Mouse (Mus musculus): ENCODE measurements around the gene Cbx4. TPM values are rescaled to one million over a fixed set of nuclear protein-coding genes. Genes with fewer than 3 reads are reported as not detected.
A peak's percentile ranks its signal among the peaks of the same experiment; 100 is the strongest.

Gene Cbx4
- polyA plus RNA-seq, 1 experiment: 49.2 TPM

DNA sequence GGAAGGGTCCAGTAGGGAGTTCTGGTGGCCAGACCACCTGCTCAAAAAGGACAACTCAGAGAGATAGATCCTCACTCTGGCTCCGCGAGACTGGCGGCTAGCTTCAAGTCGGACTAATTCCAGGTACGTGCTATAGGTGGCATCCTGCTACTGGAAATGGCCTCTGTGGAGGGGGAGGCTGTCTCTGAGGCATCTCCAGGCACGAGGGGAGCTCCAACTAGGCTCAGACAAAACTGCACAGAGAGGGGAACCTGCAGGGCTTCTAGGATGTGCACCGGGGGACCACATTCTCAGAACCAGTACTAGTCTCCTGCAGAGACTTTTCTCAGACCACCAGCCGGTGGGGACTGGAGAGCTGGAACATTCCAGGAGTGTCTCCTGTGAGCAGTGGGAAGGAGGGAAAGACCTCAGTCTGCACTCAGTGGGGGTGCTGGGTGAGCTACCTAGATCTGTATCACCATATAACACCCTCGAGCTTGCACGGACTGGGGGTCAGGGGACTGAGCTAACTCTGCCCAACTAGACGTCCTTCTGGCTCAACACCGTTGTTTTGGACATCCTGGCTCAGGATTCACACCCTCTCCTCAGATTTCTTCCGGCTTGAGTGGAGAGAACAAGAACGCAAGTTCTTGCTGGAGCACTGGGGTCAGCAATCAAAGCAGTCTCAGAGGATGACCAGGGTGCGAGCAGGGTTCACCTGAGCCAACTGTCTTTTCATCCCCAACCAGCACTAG is 33.9 kb downstream of the Cbx4 start:
- TF ChIP-seq FLI1 (IDR thresholded peaks at IDR 0.05; ENCODE audit: low read length): no peak
- TF ChIP-seq GATA1 (IDR thresholded peaks at IDR 0.05; ENCODE audit: borderline replicate concordance, low read length): no peak
- Histone ChIP-seq H3K4me3 (replicated peaks) (no peak overlapping the region), H3K27me3 (replicated peaks) (peaks cover 99% of the 10 kb centered on the region), H3K4me1 (peaks cover 81% of the 10 kb centered on the region), H3K9me3 (peaks cover 7% of the 10 kb centered on the region), H3K36me3 (replicated peaks; ENCODE audit: low read length) (no peaks in the 10 kb centered on the region)

DNA sequence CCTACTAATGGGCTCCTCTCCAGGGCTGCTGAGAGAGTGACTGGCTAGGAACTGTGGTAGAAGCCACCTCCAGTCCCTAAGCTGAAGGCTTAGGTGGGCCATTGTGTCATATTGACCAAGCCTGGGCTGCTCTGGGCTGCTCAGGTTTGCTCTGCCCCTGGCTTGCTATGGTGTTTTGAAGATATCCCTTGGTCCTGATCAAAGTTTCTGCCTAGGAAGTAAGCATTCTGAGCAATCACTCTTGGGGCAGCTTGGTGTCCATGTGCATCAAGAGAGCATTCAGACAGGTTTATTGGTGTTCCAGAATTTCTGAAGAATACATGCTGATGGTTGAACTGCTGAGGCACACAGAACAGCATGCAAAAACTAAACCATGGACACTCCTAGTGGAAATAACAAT is 34.6 kb downstream of the Cbx4 start:
- Histone ChIP-seq H3K27me3 (replicated peaks) (peaks cover 99% of the 10 kb centered on the region), H3K4me1 (peaks cover 81% of the 10 kb centered on the region)
- TF ChIP-seq GATA1 (IDR thresholded peaks at IDR 0.05; ENCODE audit: borderline replicate concordance, low read length) (no peak), FLI1 (IDR thresholded peaks at IDR 0.05; ENCODE audit: low read length) (no peak)

DNA sequence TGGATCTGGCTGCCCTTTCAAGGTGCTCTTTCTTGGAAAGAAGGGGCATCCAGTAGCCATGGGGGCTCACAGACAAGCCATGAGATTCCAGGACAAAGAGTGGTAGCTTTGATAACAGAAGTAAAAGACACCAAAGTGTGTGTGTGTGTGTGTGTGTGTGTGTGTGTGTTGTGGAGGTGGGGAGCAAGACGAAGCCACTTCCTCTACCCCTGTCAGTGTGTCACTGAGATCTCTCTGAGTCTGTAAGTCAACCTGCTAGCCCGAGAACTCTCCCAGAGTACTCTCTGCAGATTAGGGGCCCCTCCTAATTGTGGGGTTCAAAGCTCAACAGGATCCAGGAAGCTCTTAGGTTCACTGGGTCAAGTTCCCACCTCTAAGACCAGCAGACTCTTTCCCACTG is 35.7 kb downstream of the Cbx4 start:
- Histone ChIP-seq H3K4me1 (peaks cover 73% of the 10 kb centered on the region), H3K9me3 (peaks cover 10% of the 10 kb centered on the region), H3K36me3 (replicated peaks; ENCODE audit: low read length) (no peaks in the 10 kb centered on the region), H3K27me3 (replicated peaks) (peaks cover 100% of the 10 kb centered on the region), H3K4me3 (replicated peaks) (no peak overlapping the region)
- TF ChIP-seq FLI1 (IDR thresholded peaks at IDR 0.05; ENCODE audit: low read length): no peak
- no peak for TF ChIP-seq GATA1 (IDR thresholded peaks at IDR 0.05; ENCODE audit: borderline replicate concordance, low read length)

More for the DNA sequence above, 34.6 kb downstream of the Cbx4 start:
- Histone ChIP-seq H3K4me3 (replicated peaks) (no peak overlapping the region), H3K36me3 (replicated peaks; ENCODE audit: low read length) (no peaks in the 10 kb centered on the region), H3K9me3 (peaks cover 9% of the 10 kb centered on the region)

DNA sequence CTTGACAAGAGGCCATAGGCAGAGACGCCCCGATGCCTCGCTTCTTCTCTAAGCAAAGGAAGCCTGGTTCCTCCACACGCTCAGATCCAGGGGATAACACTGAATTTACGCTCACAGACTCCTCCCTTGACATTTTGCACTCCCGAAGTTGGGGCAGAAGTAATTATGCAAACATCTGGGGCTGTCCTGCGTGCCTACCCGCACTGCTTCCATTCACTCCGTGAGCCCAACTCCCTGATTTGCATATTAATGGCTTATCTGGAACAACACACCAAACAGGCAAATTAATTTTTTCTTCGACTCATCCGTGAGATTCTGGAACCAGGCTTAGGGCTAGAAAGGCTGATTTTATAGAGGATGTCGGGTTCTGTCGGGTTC is 37.9 kb downstream of the Cbx4 start:
- H3K4me3 ChIP-seq (replicated peaks): peak overlapping the region; percentile 5

DNA sequence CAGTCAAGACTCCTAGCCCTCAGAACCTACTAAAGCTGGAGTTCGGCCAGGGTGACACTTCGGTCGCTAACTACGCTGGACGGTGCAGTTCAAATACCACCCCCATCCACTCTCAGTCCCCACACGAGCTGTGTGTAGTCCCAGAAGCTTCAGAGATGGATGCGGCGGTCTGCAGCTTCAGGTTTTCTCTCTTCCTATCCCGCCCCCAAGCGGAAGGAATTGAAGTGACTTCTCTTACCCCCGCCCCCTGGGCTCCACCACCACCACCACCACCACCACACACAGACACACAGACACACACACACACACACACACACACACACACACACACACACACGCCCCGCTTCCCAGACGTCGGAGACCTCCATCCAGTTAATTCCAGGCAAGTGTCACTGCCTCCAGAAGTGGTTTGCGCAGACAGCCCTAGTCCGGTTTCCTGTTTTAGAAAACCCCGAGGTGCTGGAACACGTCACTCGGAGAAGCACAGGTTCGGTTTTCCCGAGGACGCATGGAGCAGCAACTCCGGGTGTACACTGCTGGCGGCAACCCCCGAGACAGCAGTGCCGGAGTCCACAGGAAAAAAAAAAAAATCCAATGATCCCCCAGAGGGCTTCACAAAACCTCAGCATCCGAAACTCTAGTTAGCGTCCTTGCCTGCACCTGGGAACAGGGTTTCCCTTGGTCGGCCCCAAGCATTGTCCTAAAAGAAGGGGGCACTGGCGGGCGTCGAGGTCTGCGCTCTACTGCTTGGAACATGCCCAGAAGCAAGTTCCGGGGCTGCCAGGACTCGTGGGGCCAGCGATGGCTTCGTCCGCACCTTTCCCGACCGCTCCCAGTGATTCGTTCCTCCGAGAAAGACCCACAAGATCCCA is 38.5 kb downstream of the Cbx4 start:
- no peak for TF ChIP-seq GATA1 (IDR thresholded peaks at IDR 0.05; ENCODE audit: borderline replicate concordance, low read length)
- TF ChIP-seq FLI1 (IDR thresholded peaks at IDR 0.05; ENCODE audit: low read length): no peak
- H3K27me3 ChIP-seq (replicated peaks): peaks cover 100% of the 10 kb centered on the region
- H3K4me1 ChIP-seq: peaks cover 72% of the 10 kb centered on the region
- no peaks in the 10 kb centered on the region for H3K36me3 ChIP-seq (replicated peaks; ENCODE audit: low read length)
- H3K4me3 ChIP-seq (replicated peaks): peak overlapping the region; percentile 24
- H3K9me3 ChIP-seq: 0 out of 2 replicates have a peak, but pooled peaks cover 3% of the 10 kb centered on the region

More for the DNA sequence above, 37.9 kb downstream of the Cbx4 start:
- Histone ChIP-seq H3K27me3 (replicated peaks) (peaks cover 100% of the 10 kb centered on the region), H3K9me3 (0 out of 2 replicates have a peak, but pooled peaks cover 3% of the 10 kb centered on the region), H3K36me3 (replicated peaks; ENCODE audit: low read length) (no peaks in the 10 kb centered on the region), H3K4me1 (peaks cover 72% of the 10 kb centered on the region)
- TF ChIP-seq FLI1 (IDR thresholded peaks at IDR 0.05; ENCODE audit: low read length) (no peak), GATA1 (IDR thresholded peaks at IDR 0.05; ENCODE audit: borderline replicate concordance, low read length) (no peak)

DNA sequence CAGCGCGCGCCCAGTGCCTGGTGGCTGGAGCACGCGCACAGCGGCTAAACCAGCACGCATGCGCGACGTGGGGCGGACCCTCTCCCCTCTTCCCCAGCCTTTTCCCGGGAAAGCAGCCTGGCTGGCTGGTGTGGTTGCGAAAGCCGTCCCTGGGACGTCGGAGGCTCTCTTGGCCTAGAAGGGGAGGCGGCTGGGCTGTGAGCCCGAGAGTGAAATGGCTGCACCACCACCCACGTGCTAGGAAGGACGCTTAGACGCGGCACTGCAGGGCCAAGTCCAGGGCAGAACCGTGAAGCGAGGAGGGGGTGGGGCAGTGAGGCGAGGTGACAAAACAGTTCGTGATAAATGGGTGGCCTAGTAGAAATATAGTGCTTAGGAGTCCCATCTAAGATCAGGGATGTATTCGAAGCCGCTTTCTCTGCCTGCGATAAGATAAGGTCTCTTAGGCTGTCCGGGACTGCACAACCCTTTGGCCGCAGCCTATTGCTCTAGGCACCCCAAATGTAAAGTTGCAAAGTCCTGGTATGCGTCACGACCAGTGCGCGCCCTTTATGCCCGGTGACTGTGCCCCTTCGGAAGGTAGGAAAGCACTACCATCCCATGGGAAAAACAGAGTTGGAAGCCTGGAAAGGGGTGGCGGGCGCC is 39.3 kb downstream of the Cbx4 start:
- peak overlapping the region; percentile 82 for H3K4me3 ChIP-seq (replicated peaks)
- peaks cover 100% of the 10 kb centered on the region for H3K27me3 ChIP-seq (replicated peaks)
- no peak for TF ChIP-seq FLI1 (IDR thresholded peaks at IDR 0.05; ENCODE audit: low read length)
- no peak for TF ChIP-seq GATA1 (IDR thresholded peaks at IDR 0.05; ENCODE audit: borderline replicate concordance, low read length)
- H3K9me3 ChIP-seq: 0 out of 2 replicates have a peak, but pooled peaks cover 3% of the 10 kb centered on the region
- no peaks in the 10 kb centered on the region for H3K36me3 ChIP-seq (replicated peaks; ENCODE audit: low read length)
- peaks cover 73% of the 10 kb centered on the region for H3K4me1 ChIP-seq

DNA sequence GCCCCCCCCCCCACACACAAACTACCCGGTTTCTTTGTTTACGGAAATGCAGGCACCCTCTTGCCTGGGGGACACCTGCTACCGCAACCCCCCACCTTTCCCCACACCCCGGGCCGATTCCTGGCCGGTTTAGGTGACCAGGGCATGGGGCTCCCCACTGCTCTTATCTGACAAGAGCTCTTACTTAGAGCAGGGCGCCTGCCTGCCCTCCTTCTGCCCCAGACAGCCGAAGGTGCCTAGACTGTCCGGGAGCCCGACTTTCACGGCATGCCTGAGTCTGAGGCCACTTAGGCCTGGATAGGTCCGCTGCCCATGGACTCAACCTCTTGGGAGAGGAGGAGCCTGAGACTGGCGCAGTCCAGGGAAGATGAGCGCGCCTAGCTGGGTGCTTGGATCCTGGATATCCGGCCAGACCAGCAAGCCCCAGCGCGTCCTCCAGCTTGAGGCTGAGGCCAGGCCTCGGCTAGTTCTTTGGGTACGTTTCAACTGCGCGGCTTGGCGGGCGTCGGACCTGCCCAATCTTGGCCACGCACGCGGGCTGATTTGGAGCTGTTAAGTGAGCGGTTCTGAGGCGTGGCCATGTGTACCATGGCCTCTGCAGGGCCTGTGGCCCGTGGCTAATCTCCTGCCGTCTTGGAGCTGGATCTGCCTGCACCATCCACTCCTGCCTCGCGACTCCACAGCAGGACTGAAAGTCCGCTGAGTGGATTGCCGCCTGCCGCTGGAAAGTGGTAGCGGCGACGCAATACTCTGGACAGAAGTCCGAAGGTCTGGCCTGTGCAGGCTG is 41.3 kb downstream of the Cbx4 start:
- H3K4me1 ChIP-seq: peaks cover 84% of the 10 kb centered on the region
- peak overlapping the region; percentile 53 for H3K4me3 ChIP-seq (replicated peaks)
- 0 out of 2 replicates have a peak, but pooled peaks cover 3% of the 10 kb centered on the region for H3K9me3 ChIP-seq
- H3K27me3 ChIP-seq (replicated peaks): peaks cover 90% of the 10 kb centered on the region
- no peaks in the 10 kb centered on the region for H3K36me3 ChIP-seq (replicated peaks; ENCODE audit: low read length)
- TF ChIP-seq FLI1 (IDR thresholded peaks at IDR 0.05; ENCODE audit: low read length) (no peak), GATA1 (IDR thresholded peaks at IDR 0.05; ENCODE audit: borderline replicate concordance, low read length) (no peak)

DNA sequence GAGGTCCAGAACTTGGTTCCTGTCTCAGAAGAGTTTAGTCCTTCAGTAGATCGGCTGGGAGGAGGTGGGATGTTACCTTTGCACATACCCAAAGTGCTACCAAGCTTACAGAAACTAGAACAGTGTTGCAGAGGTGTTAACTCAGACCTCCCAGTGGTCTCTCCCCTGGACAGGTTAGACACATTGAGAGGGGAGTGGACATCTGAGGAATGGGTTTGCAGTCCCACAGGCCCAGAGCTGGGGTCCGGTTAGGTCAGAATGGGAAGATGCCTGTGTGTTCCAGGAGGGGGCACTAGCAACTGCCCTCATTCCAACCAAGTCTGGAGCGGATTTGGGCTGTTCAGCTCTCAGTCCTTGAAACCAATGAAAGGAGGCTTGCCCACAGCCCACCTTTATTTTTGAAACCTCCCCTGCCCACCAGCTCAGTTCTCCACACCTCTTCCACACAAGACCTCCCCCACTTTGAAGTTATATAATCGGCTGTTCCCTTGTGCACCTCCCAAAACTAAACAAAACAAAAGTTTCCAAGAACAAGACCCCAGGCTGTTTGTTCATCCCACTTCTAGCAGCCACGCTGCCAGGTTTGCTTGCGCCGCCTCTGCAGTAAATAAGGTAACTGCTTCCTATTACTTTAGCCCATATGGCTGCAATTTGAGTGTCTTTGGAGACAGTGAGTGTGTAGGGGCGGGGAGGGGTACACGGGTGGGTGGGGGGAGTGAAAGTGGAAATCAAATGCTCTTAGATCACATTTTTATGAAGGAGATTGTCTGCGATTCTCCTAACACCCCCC is 42.1 kb downstream of the Cbx4 start:
- H3K27me3 ChIP-seq (replicated peaks): peaks cover 86% of the 10 kb centered on the region
- H3K4me1 ChIP-seq: peaks cover 78% of the 10 kb centered on the region
- no peak for TF ChIP-seq GATA1 (IDR thresholded peaks at IDR 0.05; ENCODE audit: borderline replicate concordance, low read length)
- TF ChIP-seq FLI1 (IDR thresholded peaks at IDR 0.05; ENCODE audit: low read length): no peak
- 0 out of 2 replicates have a peak, but pooled peaks cover 3% of the 10 kb centered on the region for H3K9me3 ChIP-seq
- H3K36me3 ChIP-seq (replicated peaks; ENCODE audit: low read length): peaks cover 4% of the 10 kb centered on the region
- no peak overlapping the region for H3K4me3 ChIP-seq (replicated peaks)

All from megakaryocyte, embryonic 14.5 days (primary cell).